Mouse (Mus musculus) lung, postnatal 0 days (tissue): Measurements from ENCODE around the gene 4930426L09Rik.

Experiments used
- CTCF ChIP-seq: IDR thresholded peaks from 2 replicates; pipeline ENCODE4 v1.5.1; 2016; ENCODE audit warnings: antibody characterized with exemption, mild to moderate bottlenecking
- EP300 ChIP-seq: IDR thresholded peaks from 2 replicates; pipeline ENCODE4 v1.6.1; 2016; ENCODE audit warnings: antibody characterized with exemption, mild to moderate bottlenecking, control low read depth

GRCm38 (mm10) chr2:19004801-19005200, 6.7 kb downstream of the 4930426L09Rik start:
- TF ChIP-seq CTCF (no peak), EP300 (no peak)
